In the genomic region with DNA sequence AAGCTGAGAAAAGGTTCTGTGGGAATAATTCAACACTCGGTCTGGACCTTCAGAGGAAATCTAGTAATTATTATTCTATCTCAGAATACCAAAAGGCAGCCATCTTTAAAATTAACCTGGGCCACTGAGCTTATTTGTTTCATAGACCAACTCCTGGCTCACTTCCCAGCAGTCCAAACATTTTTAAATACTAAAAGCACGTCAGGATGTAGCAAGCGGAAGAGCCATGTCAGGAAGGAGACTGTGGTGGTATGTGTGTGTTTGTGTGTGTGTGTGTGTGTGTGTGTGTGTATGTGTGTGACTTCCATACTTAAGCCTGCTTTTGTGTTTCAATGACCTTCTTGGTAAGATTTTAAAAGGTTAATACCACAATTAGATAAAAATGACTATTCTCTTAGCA, we compare ENCODE assay signal across 26 mouse cellular contexts.
A peak's percentile ranks its signal among the peaks of the same experiment; 100 is the strongest.
DNase-seq lines count a peak whose midpoint lies in the region; ATAC-seq and TF ChIP-seq lines count a peak whose summit lies in the region.
"Had no signal": no experiment of that assay in that cellular context is flagged by ENCODE, and none has a peak within 500 bp of the region (broad histone marks: within the 10 kb centered on the region; RNA-seq: fewer than 3 reads in every experiment).

No protein-coding gene starts in this region.

- H3K27ac ChIP-seq in heart, postnatal 0 days (ENCODE audit: low read depth) = no peak overlapping the region
- H3K27ac ChIP-seq in heart, embryonic 12.5 days (ENCODE audit: poor library complexity, severe bottlenecking) = no peak overlapping the region
- no peak overlapping the region for H3K27ac ChIP-seq in lung, embryonic 14.5 days (ENCODE audit: low read depth)
- no peak overlapping the region for H3K27ac ChIP-seq in hindbrain, embryonic 13.5 days
- H3K27ac ChIP-seq: embryonic facial prominence, embryonic 10.5 days; embryonic facial prominence, embryonic 15.5 days; forebrain, embryonic 12.5 days; heart, embryonic 15.5 days; hindbrain, embryonic 15.5 days; left cerebral cortex, adult 2 months; limb, embryonic 12.5 days; midbrain, embryonic 12.5 days; neural tube, embryonic 12.5 days had no signal

- TF ChIP-seq EP300 in heart, postnatal 0 days (IDR thresholded peaks at IDR 0.05; ENCODE audit: low read depth) = peak; percentile 25; the same call in 1 of the 2 replicates

- DNase-seq in adrenal gland, postnatal 14 days = peak; percentile 26
- DNase-seq in adrenal gland, postnatal 10 days = no peak
- DNase-seq in heart, postnatal 0 days (ENCODE audit: low spot score) = no peak
- DNase-seq in lung, embryonic 14.5 days = peak; percentile 63
- DNase-seq in lung, adult 2 months = no peak
- DNase-seq in testis, postnatal 10 days (ENCODE audit: low spot score) = no peak
- DNase-seq: adrenal gland, adult 2 months; cerebellum, adult 8-10 months; cerebellum, postnatal 25 days; gastrocnemius, postnatal 10 days had no signal

- 0 out of 2 replicates have a peak, but pooled peaks have one; percentile 30 for ATAC-seq in heart, postnatal 0 days (ENCODE audit: insufficient read depth, low read depth)
- no peak for ATAC-seq in heart, embryonic 12.5 days (ENCODE audit: insufficient number of reproducible peaks, low FRiP score)
- ATAC-seq in lung, embryonic 14.5 days (ENCODE audit: insufficient read depth) = no peak
- ATAC-seq in hindbrain, embryonic 13.5 days (ENCODE audit: low FRiP score) = no peak
- ATAC-seq: activated CD4-positive, CD25-positive, alpha-beta regulatory T cell, adult 4 months; inflammation-experienced regulatory T-cells, adult 6 months had no signal

- TF ChIP-seq CTCF in heart, postnatal 0 days (IDR thresholded peaks at IDR 0.05; ENCODE audit: low read depth) = no peak
- TF ChIP-seq CTCF in lung, embryonic 14.5 days (IDR thresholded peaks at IDR 0.05; ENCODE audit: low read depth) = no peak
- no peak for TF ChIP-seq CTCF in lung, adult 2 months (IDR thresholded peaks at IDR 0.05; ENCODE audit: insufficient read depth, low read length)

- no peak for TF ChIP-seq POLR2A in lung, adult 2 months (IDR thresholded peaks at IDR 0.05; ENCODE audit: borderline replicate concordance, extremely low read depth, low read depth, low read length)

- H3K9me3 ChIP-seq in heart, postnatal 0 days (replicated peaks; ENCODE audit: control insufficient read depth, low read length) = no peaks in the 10 kb centered on the region
- no peaks in the 10 kb centered on the region for H3K9me3 ChIP-seq in heart, embryonic 12.5 days (replicated peaks)
- H3K9me3 ChIP-seq in lung, embryonic 14.5 days (ENCODE audit: low read depth, low read length) = no peaks in the 10 kb centered on the region
- H3K9me3 ChIP-seq in hindbrain, embryonic 13.5 days = no peaks in the 10 kb centered on the region
- H3K9me3 ChIP-seq: embryonic facial prominence, embryonic 10.5 days; embryonic facial prominence, embryonic 15.5 days; forebrain, embryonic 12.5 days; heart, embryonic 15.5 days; hindbrain, embryonic 15.5 days; limb, embryonic 12.5 days; megakaryocyte, embryonic 14.5 days; midbrain, embryonic 12.5 days; neural tube, embryonic 12.5 days had no signal

- 35% methylated on average over 3 of the region's 3 CpGs for WGBS in heart, postnatal 0 days
- 77% methylated on average over 3 of the region's 3 CpGs for WGBS in heart, embryonic 12.5 days
- WGBS in lung, embryonic 14.5 days = 59% methylated on average over 3 of the region's 3 CpGs
- WGBS in lung, adult 2 months = 24% methylated on average over 3 of the region's 3 CpGs
- 85% methylated on average over 3 of the region's 3 CpGs for WGBS in hindbrain, embryonic 13.5 days

- no peak overlapping the region for H3K9ac ChIP-seq in heart, postnatal 0 days (replicated peaks; ENCODE audit: low read depth, low read length)
- no peak overlapping the region for H3K9ac ChIP-seq in heart, embryonic 12.5 days
- H3K9ac ChIP-seq in lung, embryonic 14.5 days = no peak overlapping the region
- H3K9ac ChIP-seq in hindbrain, embryonic 13.5 days = no peak overlapping the region
- H3K9ac ChIP-seq: embryonic facial prominence, embryonic 15.5 days; forebrain, embryonic 12.5 days; heart, embryonic 15.5 days; hindbrain, embryonic 15.5 days; limb, embryonic 12.5 days; midbrain, embryonic 12.5 days; neural tube, embryonic 12.5 days had no signal

- no peak overlapping the region for H3K4me2 ChIP-seq in heart, postnatal 0 days (ENCODE audit: low read depth, low read length)
- H3K4me2 ChIP-seq in heart, embryonic 12.5 days = no peak overlapping the region
- no peak overlapping the region for H3K4me2 ChIP-seq in lung, embryonic 14.5 days
- no peak overlapping the region for H3K4me2 ChIP-seq in hindbrain, embryonic 13.5 days
- H3K4me2 ChIP-seq: embryonic facial prominence, embryonic 15.5 days; forebrain, embryonic 12.5 days; heart, embryonic 15.5 days; hindbrain, embryonic 15.5 days; limb, embryonic 12.5 days; midbrain, embryonic 12.5 days; neural tube, embryonic 12.5 days had no signal

- H3K36me3 ChIP-seq in heart, postnatal 0 days (replicated peaks; ENCODE audit: control insufficient read depth, insufficient read depth, low read length) = peaks cover 15% of the 10 kb centered on the region
- peaks cover 20% of the 10 kb centered on the region for H3K36me3 ChIP-seq in heart, embryonic 12.5 days
- H3K36me3 ChIP-seq in lung, embryonic 14.5 days (ENCODE audit: insufficient read depth) = peaks cover 13% of the 10 kb centered on the region; the same call in 1 of the 2 replicates
- no peaks in the 10 kb centered on the region for H3K36me3 ChIP-seq in hindbrain, embryonic 13.5 days
- H3K36me3 ChIP-seq: embryonic facial prominence, embryonic 15.5 days; forebrain, embryonic 12.5 days; hindbrain, embryonic 15.5 days; midbrain, embryonic 12.5 days; neural tube, embryonic 12.5 days had no signal

- no peaks in the 10 kb centered on the region for H3K27me3 ChIP-seq in heart, postnatal 0 days (ENCODE audit: control insufficient read depth, insufficient read depth, low read length)
- no peaks in the 10 kb centered on the region for H3K27me3 ChIP-seq in heart, embryonic 12.5 days (replicated peaks)
- no peaks in the 10 kb centered on the region for H3K27me3 ChIP-seq in lung, embryonic 14.5 days (ENCODE audit: insufficient read depth, low read length)
- no peaks in the 10 kb centered on the region for H3K27me3 ChIP-seq in hindbrain, embryonic 13.5 days
- H3K27me3 ChIP-seq: CH12.LX; embryonic facial prominence, embryonic 15.5 days; forebrain, embryonic 12.5 days; heart, embryonic 15.5 days; hindbrain, embryonic 15.5 days; limb, embryonic 12.5 days; megakaryocyte, embryonic 14.5 days; midbrain, embryonic 12.5 days; neural tube, embryonic 12.5 days had no signal

- no peaks in the 10 kb centered on the region for H3K4me1 ChIP-seq in heart, postnatal 0 days (ENCODE audit: control insufficient read depth, insufficient read depth)
- H3K4me1 ChIP-seq in heart, embryonic 12.5 days (replicated peaks) = peaks cover 3% of the 10 kb centered on the region
- no peaks in the 10 kb centered on the region for H3K4me1 ChIP-seq in lung, embryonic 14.5 days (ENCODE audit: insufficient read depth)
- no peaks in the 10 kb centered on the region; the same call in 1 of the 2 replicates for H3K4me1 ChIP-seq in lung, adult 2 months (ENCODE audit: control insufficient read depth, insufficient read depth, low read length)
- no peaks in the 10 kb centered on the region for H3K4me1 ChIP-seq in hindbrain, embryonic 13.5 days (replicated peaks)
- H3K4me1 ChIP-seq: embryonic facial prominence, embryonic 10.5 days; forebrain, embryonic 12.5 days; heart, embryonic 15.5 days; hindbrain, embryonic 15.5 days; limb, embryonic 12.5 days; megakaryocyte, embryonic 14.5 days; midbrain, embryonic 12.5 days; neural tube, embryonic 12.5 days had no signal

- H3K4me3 ChIP-seq in heart, postnatal 0 days (ENCODE audit: low read depth, low read length) = no peak overlapping the region
- no peak overlapping the region for H3K4me3 ChIP-seq in heart, embryonic 12.5 days
- H3K4me3 ChIP-seq in lung, embryonic 14.5 days (ENCODE audit: low read depth, low read length) = no peak overlapping the region
- H3K4me3 ChIP-seq in lung, adult 2 months (replicated peaks; ENCODE audit: extremely low read depth, low read depth, low read length) = no peak overlapping the region
- H3K4me3 ChIP-seq in hindbrain, embryonic 13.5 days = no peak overlapping the region
- H3K4me3 ChIP-seq: embryonic facial prominence, embryonic 10.5 days; embryonic facial prominence, embryonic 15.5 days; forebrain, embryonic 12.5 days; heart, embryonic 15.5 days; hindbrain, embryonic 15.5 days; left cerebral cortex, adult 2 months; limb, embryonic 12.5 days; megakaryocyte, embryonic 14.5 days; midbrain, embryonic 12.5 days; myocyte; neural tube, embryonic 12.5 days had no signal

Comparison
In these comparisons a context has a peak if more than half of its experiments do, and no peak if none do; other contexts are left out.
1. DNase-seq: peak in adrenal gland, postnatal 14 days (single experiment) and lung, embryonic 14.5 days (single experiment); none in adrenal gland, postnatal 10 days (single experiment), heart, postnatal 0 days (single experiment), lung, adult 2 months (single experiment) and testis, postnatal 10 days (single experiment).